Mouse (Mus musculus) cortical plate, adult 2 months (tissue): ENCODE results near the gene Phyh.

Experiments
- CTCF ChIP-seq: fragments of 200-500 bp; IDR thresholded peaks from 2 replicates; pipeline ENCODE4 v1.5.1; 2011; ENCODE audit warnings: mild to moderate bottlenecking, control low read depth, low read length; ENCODE audit not compliant: insufficient read depth; ENCODE audit errors: extremely low read depth
- POLR2A ChIP-seq: fragments of 200-500 bp; IDR thresholded peaks from 2 replicates; pipeline ENCODE4 v1.6.1; 2011; ENCODE audit warnings: mild to moderate bottlenecking, low read length, control low read depth; ENCODE audit not compliant: insufficient read depth; ENCODE audit errors: extremely low read depth

DNA sequence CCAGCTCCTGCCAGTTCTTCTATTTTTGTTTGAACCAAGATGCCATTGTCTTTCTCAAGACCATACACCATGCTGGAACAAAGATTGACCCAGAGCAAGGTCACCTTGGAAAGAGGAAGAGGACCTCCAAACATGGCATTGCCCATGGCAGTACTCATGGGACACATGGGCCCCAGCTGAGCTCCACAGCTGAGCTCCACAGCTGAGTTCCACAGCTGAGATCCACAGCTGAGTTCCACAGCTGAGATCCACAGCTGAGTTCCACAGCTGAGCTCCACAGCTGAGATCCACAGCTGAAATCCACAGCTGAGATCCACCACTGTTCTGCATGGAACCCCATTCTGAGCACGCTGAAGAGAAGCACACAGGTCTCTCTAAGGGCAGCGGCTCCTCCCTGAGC is 32.2 kb downstream of the Phyh start:
- TF ChIP-seq POLR2A = no peak
- no peak for TF ChIP-seq CTCF
